Mouse (Mus musculus) hindbrain, embryonic 16.5 days (tissue): Measurements from ENCODE around the gene Msi2. TPM values are rescaled to one million over a fixed set of nuclear protein-coding genes. Genes with fewer than 3 reads are reported as not detected.
A peak's percentile ranks its signal among the peaks of the same experiment; 100 is the strongest.

Experiments
- ATAC-seq: fragments of 200-750 bp; cut with Nextera tagmentation; 2 replicates; pipeline ENCODE4 v1.8.0; 2017; ENCODE audit warnings: moderate TSS enrichment, moderate library complexity
- H3K27ac ChIP-seq: fragments of 300-500 bp; sonication (generic); 2 replicates; pipeline ENCODE4 v1.5.1; 2014; ENCODE audit warnings: low read depth, mild to moderate bottlenecking, control low read depth, low read length, moderate library complexity
- H3K27me3 ChIP-seq: fragments of 300-500 bp; sonication (generic); replicated peaks from 2 replicates; pipeline ENCODE4 v1.6.1; 2014; ENCODE audit warnings: low read length; ENCODE audit not compliant: control insufficient read depth, insufficient read depth
- H3K36me3 ChIP-seq: fragments of 300-500 bp; sonication (generic); 2 replicates; pipeline ENCODE4 v1.6.1; 2014; ENCODE audit warnings: mild to moderate bottlenecking, low read length, moderate library complexity, mixed read lengths; ENCODE audit not compliant: control insufficient read depth, insufficient read depth
- H3K4me1 ChIP-seq: fragments of 300-500 bp; sonication (generic); 2 replicates; pipeline ENCODE4 v1.6.1; 2014; ENCODE audit warnings: low read depth, low read length; ENCODE audit not compliant: control insufficient read depth, insufficient read depth
- H3K4me2 ChIP-seq: fragments of 300-500 bp; sonication (generic); 2 replicates; pipeline ENCODE4 v1.6.1; 2014; ENCODE audit warnings: mild to moderate bottlenecking, low read length, control low read depth, moderate library complexity
- H3K4me3 ChIP-seq: fragments of 300-500 bp; sonication (generic); 2 replicates; pipeline ENCODE4 v1.5.1; 2014; ENCODE audit warnings: mild to moderate bottlenecking, low read length, control low read depth, moderate library complexity
- H3K9ac ChIP-seq: fragments of 300-500 bp; sonication (generic); 2 replicates; pipeline ENCODE4 v1.6.1; 2014; ENCODE audit warnings: low read depth, mild to moderate bottlenecking, control low read depth, low read length, moderate library complexity
- H3K9me3 ChIP-seq: fragments of 300-500 bp; sonication (generic); 2 replicates; pipeline ENCODE4 v1.6.1; 2014; ENCODE audit warnings: mild to moderate bottlenecking, low read length, moderate library complexity; ENCODE audit not compliant: control insufficient read depth
- WGBS: fragments of 180-500 bp; shearing (Covaris S2); extraction: QIAGEN DNeasy Blood & Tissue Kit; methylation state at CpG from one replicate; pipeline ENCODE4 v1.1.7; 2014; 5-methylcytosine and 5-hydroxymethylcytosine counted together
- polyA plus RNA-seq: library from polyadenylated mRNA; unstranded; fragments of >200 nt; fragmentation: Nextera tagmentation; extraction: Ambion mirVana; gene quantifications from 2 replicates; pipeline ENCODE4 v1.2.1, GENCODE M21; 2015

Gene Msi2
- polyA plus RNA-seq, 1 experiment from 2014 or later = 31.0 TPM

- H3K4me2 ChIP-seq = no peak overlapping the region
- no peaks in the 10 kb centered on the region for H3K9me3 ChIP-seq
- no peaks in the 10 kb centered on the region for H3K36me3 ChIP-seq
- H3K27me3 ChIP-seq = no peaks in the 10 kb centered on the region
- peaks cover 52% of the 10 kb centered on the region for H3K4me1 ChIP-seq
- peak overlapping the region; percentile 63 for H3K27ac ChIP-seq
- WGBS = 77% methylated on average over 6 of the region's 6 CpGs
- H3K9ac ChIP-seq = no peak overlapping the region
- H3K4me3 ChIP-seq = no peak overlapping the region
- ATAC-seq = no peak
Observed at GRCm38 (mm10) chr11:88515736-88516583, 202.4 kb downstream of the Msi2 start.

DNA sequence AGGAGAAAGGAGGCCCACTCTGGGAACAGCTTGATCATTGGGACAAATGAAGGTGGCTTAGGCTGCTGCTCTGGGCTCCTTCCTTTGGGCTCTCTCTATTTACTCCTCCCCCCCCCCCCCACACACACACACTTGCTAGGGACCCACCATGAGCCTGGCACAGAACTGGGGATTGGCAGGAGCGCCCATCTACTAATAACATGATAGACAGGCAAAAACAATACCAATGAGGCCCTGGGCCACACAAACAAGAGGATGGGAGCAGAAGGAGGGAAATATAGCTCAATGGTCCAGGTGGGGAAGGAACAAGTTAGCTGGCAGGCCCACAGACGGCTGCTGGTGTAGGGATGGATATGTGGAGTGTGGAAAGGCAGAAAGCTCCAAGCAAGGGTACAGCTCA is 203.0 kb downstream of the Msi2 start:
- Histone ChIP-seq H3K9me3 (no peaks in the 10 kb centered on the region), H3K9ac (no peak overlapping the region; the same call in 1 of the 2 replicates), H3K4me2 (no peak overlapping the region), H3K27ac (peak overlapping the region; percentile 61; the same call in 1 of the 2 replicates), H3K36me3 (no peaks in the 10 kb centered on the region), H3K4me3 (no peak overlapping the region), H3K4me1 (peaks cover 50% of the 10 kb centered on the region), H3K27me3 (no peaks in the 10 kb centered on the region)
- ATAC-seq = no peak
- WGBS = 40% methylated on average over 2 of the region's 2 CpGs

DNA sequence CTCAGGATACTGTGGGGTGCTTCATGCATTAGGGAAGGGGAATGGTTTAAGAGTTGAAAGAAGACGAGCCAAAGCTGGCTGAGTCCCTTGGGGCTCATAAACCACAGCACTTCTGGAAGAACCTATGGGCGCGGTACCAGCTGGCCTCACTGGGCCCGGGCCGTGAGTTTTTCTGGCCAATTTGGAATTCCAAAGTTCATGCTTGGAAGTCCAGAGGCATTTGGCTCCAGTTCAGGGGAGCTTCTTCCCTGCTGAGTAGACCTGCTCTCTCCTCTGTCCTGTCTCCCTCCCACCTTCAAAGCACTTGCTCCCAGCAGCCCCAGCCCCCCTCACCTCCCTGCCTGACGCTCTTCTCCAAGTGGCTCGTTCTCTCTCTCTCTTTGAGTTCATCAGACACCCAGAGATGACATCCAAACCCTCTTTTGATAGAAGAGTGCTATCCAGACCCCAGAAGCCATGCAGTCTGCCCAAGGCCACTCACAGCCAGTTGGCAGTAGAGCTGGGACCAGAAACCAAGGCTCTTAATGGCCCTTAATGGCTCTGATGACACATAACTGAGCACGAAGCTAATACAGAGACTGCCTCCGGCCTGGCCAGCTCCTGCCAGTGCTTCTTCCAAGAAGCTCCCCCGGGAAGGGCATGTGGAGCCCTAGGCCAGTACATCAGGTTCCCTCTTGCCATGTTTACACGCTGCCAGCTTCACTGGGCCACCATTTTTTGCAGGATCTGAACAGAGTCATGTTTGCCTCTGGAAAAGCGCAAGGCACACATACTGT is 204.0 kb downstream of the Msi2 start:
- Histone ChIP-seq H3K4me1 (peaks cover 55% of the 10 kb centered on the region), H3K4me3 (no peak overlapping the region), H3K9ac (no peak overlapping the region), H3K36me3 (no peaks in the 10 kb centered on the region), H3K4me2 (no peak overlapping the region), H3K9me3 (no peaks in the 10 kb centered on the region), H3K27ac (peak overlapping the region; percentile 0; the same call in 1 of the 2 replicates), H3K27me3 (no peaks in the 10 kb centered on the region)
- WGBS = 66% methylated on average over 12 of the region's 12 CpGs
- peak; percentile 35; the same call in 1 of the 2 replicates for ATAC-seq

GRCm38 (mm10) chr11:88512580-88512979 is 205.7 kb downstream of the Msi2 start:
- Histone ChIP-seq H3K9ac (no peak overlapping the region), H3K4me3 (no peak overlapping the region), H3K4me2 (no peak overlapping the region), H3K27me3 (no peaks in the 10 kb centered on the region), H3K9me3 (no peaks in the 10 kb centered on the region), H3K27ac (peak overlapping the region; percentile 49), H3K36me3 (no peaks in the 10 kb centered on the region), H3K4me1 (peaks cover 69% of the 10 kb centered on the region)
- WGBS = 41% methylated on average over 4 of the region's 4 CpGs
- ATAC-seq = 0 out of 2 replicates have a peak, but pooled peaks have one; percentile 44

DNA sequence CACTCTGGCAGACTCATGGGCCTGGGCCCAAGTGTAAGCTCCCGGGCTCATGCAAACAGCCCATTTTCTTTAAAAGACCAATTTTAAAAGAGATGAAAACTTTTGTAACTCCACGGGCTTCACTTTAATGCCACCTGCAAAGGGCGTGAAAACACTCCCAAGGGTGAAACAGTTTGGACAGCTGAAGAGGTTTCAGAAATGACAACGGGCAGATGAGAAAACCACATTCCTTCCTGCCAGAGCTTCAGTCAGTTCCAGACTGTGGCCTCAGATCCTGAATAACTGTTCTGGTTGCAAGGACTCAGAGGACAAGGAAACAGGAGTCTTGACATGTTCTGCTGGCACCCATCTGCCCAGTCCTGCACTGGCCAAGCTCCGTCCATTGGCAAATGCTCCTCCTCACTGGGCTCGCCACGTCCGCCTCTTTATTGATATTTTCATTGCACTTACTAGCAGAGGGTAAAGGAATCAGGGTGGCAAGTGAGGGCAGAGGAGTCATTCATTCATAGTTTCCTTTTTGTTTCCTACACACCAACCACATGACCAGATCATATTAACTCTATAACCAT is 207.9 kb downstream of the Msi2 start:
- no peak overlapping the region for H3K4me3 ChIP-seq
- H3K36me3 ChIP-seq = no peaks in the 10 kb centered on the region
- H3K9ac ChIP-seq = no peak overlapping the region
- no peak for ATAC-seq
- no peaks in the 10 kb centered on the region for H3K9me3 ChIP-seq
- H3K4me2 ChIP-seq = no peak overlapping the region
- H3K4me1 ChIP-seq = peaks cover 61% of the 10 kb centered on the region
- H3K27ac ChIP-seq = no peak overlapping the region
- 66% methylated on average over 8 of the region's 8 CpGs for WGBS
- no peaks in the 10 kb centered on the region for H3K27me3 ChIP-seq

DNA sequence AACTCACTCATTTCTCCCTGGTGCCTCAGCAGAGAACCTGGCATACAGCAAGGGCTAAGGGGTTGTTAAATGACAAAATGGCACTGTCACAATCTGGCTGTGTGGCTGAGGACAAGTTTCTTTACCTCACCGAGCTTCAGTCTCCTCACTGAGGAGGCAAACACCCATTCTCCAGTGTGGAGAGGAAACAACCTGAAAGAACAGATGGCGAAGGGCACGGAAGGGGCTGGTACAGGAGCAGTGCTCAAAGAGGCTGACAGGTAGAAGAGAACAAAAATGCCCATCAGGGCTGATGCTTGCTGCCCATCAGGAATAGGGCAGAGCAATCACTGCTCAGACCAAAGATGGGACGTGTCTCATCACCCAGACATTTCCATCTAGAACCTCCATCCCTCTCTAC is 208.8 kb downstream of the Msi2 start:
- Histone ChIP-seq H3K36me3 (no peaks in the 10 kb centered on the region), H3K27ac (peak overlapping the region; percentile 32; the same call in 1 of the 2 replicates), H3K4me3 (no peak overlapping the region), H3K4me1 (peaks cover 52% of the 10 kb centered on the region), H3K9me3 (no peaks in the 10 kb centered on the region), H3K27me3 (no peaks in the 10 kb centered on the region), H3K4me2 (no peak overlapping the region), H3K9ac (no peak overlapping the region)
- ATAC-seq = no peak
- WGBS = 78% methylated on average over 4 of the region's 4 CpGs

- Histone ChIP-seq H3K27ac (peak overlapping the region; percentile 31; the same call in 1 of the 2 replicates), H3K36me3 (no peaks in the 10 kb centered on the region), H3K4me1 (peaks cover 45% of the 10 kb centered on the region), H3K4me3 (no peak overlapping the region), H3K4me2 (no peak overlapping the region), H3K27me3 (no peaks in the 10 kb centered on the region), H3K9me3 (no peaks in the 10 kb centered on the region), H3K9ac (no peak overlapping the region)
- WGBS = 60% methylated on average over 7 of the region's 7 CpGs
- no peak; the same call in 1 of the 2 replicates for ATAC-seq
Observed at GRCm38 (mm10) chr11:88508133-88508532, 210.2 kb downstream of the Msi2 start.

DNA sequence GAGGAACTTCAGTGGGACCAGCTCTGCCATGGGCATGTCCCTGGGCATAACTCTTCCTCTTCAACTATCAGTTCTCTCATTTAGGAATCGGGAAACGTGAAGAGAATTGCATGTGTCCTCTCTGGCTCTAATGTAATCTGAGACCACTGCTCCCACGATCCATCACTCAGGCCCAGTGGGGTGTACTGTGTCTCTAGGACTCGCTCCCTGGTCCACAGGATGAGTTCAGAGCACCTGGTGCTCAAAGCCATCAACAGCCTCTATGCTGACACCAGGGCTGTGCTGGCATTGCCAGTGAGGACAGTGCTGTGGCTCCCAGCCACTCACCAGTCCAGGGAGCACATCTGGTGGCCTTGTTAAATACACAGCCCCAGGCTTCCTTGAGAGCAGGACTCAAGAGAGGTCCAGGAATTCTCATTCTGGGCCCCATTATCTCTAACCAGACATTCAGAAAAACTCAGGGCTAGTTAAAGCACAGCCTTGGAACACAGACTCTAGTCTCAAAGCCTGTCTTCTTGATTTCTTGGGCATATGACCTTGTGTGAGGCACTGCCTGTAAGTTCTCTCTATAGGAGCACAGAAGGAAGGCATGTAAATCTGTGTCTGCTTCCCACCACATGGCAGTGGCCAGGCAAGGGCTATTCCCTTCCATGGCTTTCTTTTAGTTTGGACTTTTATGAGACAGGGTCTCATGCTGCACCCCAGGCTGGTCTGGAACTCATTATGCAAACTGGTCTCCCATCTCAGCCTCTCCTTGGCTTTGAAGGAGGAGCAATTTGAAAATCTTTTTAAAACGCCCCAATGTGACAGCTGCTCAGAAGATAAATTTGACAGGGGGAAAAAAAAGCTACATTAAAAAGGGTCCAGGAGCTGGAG is 211.5 kb downstream of the Msi2 start:
- no peak overlapping the region for H3K27ac ChIP-seq
- 27% methylated on average over 5 of the region's 5 CpGs for WGBS
- ATAC-seq = 0 out of 2 replicates have a peak, but pooled peaks have one; percentile 9
- peaks cover 39% of the 10 kb centered on the region for H3K4me1 ChIP-seq
- no peak overlapping the region for H3K4me2 ChIP-seq
- H3K9me3 ChIP-seq = no peaks in the 10 kb centered on the region
- H3K9ac ChIP-seq = no peak overlapping the region
- no peaks in the 10 kb centered on the region for H3K36me3 ChIP-seq
- no peaks in the 10 kb centered on the region for H3K27me3 ChIP-seq
- H3K4me3 ChIP-seq = no peak overlapping the region
